Mouse (Mus musculus) layer of hippocampus, adult 2 months (tissue): ENCODE measurements at regions not wholly inside any gene's neighbourhood (a gene's known extent, or its start where the extent isn't known, plus 50 kb on each side); places are given as distances from the start of the nearest gene placed in this dataset.

Experiments
- DNase-seq, 2 experiments: peaks; one replicate each; pipeline ENCODE4 v3.0.0; 2022; ENCODE audit warnings: low spot score in 2 of 2
- H3K27ac ChIP-seq: fragments of 200-600 bp; 2 replicates; pipeline ENCODE4 v1.8.1; 2022
- H3K4me3 ChIP-seq: fragments of 200-600 bp; 2 replicates; pipeline ENCODE4 v1.8.1; 2022; ENCODE audit warnings: mild to moderate bottlenecking
- CTCF ChIP-seq: fragments of 200-600 bp; conservative IDR thresholded peaks from 2 replicates; pipeline ENCODE4 v1.8.1; 2022; ENCODE audit warnings: antibody characterized with exemption, mild to moderate bottlenecking, moderate library complexity

GRCm38 (mm10) chr12:102057979-102058378 is 70.6 kb upstream of the Slc24a4 start:
- no peak overlapping the region for H3K27ac ChIP-seq
- DNase-seq: no peak
- H3K4me3 ChIP-seq: no peak overlapping the region
- no peak for TF ChIP-seq CTCF

- no peak overlapping the region for H3K27ac ChIP-seq
- no peak for TF ChIP-seq CTCF
- no peak overlapping the region for H3K4me3 ChIP-seq
- no peak for DNase-seq
Measured at GRCm38 (mm10) chr12:102058428-102058827, 70.1 kb upstream of the Slc24a4 start.

- H3K4me3 ChIP-seq: no peak overlapping the region
- no peak overlapping the region for H3K27ac ChIP-seq
- DNase-seq: no peak
- TF ChIP-seq CTCF: no peak
Measured at GRCm38 (mm10) chr12:102061096-102061495, 67.4 kb upstream of the Slc24a4 start.

- H3K4me3 ChIP-seq: no peak overlapping the region
- DNase-seq: no peak
- H3K27ac ChIP-seq: no peak overlapping the region
- TF ChIP-seq CTCF: no peak
Measured at GRCm38 (mm10) chr12:102061657-102062614, 66.6 kb upstream of the Slc24a4 start.

- no peak for DNase-seq
- no peak for TF ChIP-seq CTCF
- Histone ChIP-seq H3K4me3 (no peak overlapping the region), H3K27ac (no peak overlapping the region)
Measured at GRCm38 (mm10) chr12:102062648-102063047, 65.9 kb upstream of the Slc24a4 start.

GRCm38 (mm10) chr12:102063211-102063610 is 65.3 kb upstream of the Slc24a4 start:
- H3K4me3 ChIP-seq: no peak overlapping the region
- DNase-seq: no peak
- TF ChIP-seq CTCF: no peak
- H3K27ac ChIP-seq: no peak overlapping the region

GRCm38 (mm10) chr12:102064710-102065325 is 63.7 kb upstream of the Slc24a4 start:
- no peak for DNase-seq
- no peak overlapping the region for H3K27ac ChIP-seq
- H3K4me3 ChIP-seq: no peak overlapping the region
- TF ChIP-seq CTCF: no peak

- H3K27ac ChIP-seq: no peak overlapping the region
- H3K4me3 ChIP-seq: no peak overlapping the region
- no peak for TF ChIP-seq CTCF
- DNase-seq: no peak
Measured at GRCm38 (mm10) chr12:102067685-102068084, 60.8 kb upstream of the Slc24a4 start.

GRCm38 (mm10) chr12:102069521-102070201 is 58.9 kb upstream of the Slc24a4 start:
- DNase-seq: no peak
- Histone ChIP-seq H3K27ac (no peak overlapping the region), H3K4me3 (no peak overlapping the region)
- no peak for TF ChIP-seq CTCF

- Histone ChIP-seq H3K4me3 (no peak overlapping the region), H3K27ac (no peak overlapping the region)
- no peak for TF ChIP-seq CTCF
- DNase-seq: no peak
Measured at GRCm38 (mm10) chr12:102071888-102072619, 56.5 kb upstream of the Slc24a4 start.

- no peak overlapping the region for H3K27ac ChIP-seq
- no peak overlapping the region for H3K4me3 ChIP-seq
- DNase-seq: no peak
- TF ChIP-seq CTCF: no peak
Measured at GRCm38 (mm10) chr12:102073540-102073939, 55.0 kb upstream of the Slc24a4 start.

- no peak overlapping the region for H3K27ac ChIP-seq
- DNase-seq: peak in 1 of 2 experiments; percentile 13
Measured at GRCm38 (mm10) chr12:102076298-102076697, 52.2 kb upstream of the Slc24a4 start.

More at GRCm38 (mm10) chr12:102076298-102076697, 52.2 kb upstream of the Slc24a4 start:
- no peak overlapping the region for H3K4me3 ChIP-seq
- TF ChIP-seq CTCF: no peak
